Mouse (Mus musculus): ENCODE results near the gene Polr2g. TPM values are rescaled to one million over a fixed set of nuclear protein-coding genes. Genes with fewer than 3 reads are reported as not detected.
A peak's percentile ranks its signal among the peaks of the same experiment; 100 is the strongest.

The Polr2g gene
- total RNA-seq, 2 experiments from 2014 or later = 72.7 to 76.0 TPM

DNA sequence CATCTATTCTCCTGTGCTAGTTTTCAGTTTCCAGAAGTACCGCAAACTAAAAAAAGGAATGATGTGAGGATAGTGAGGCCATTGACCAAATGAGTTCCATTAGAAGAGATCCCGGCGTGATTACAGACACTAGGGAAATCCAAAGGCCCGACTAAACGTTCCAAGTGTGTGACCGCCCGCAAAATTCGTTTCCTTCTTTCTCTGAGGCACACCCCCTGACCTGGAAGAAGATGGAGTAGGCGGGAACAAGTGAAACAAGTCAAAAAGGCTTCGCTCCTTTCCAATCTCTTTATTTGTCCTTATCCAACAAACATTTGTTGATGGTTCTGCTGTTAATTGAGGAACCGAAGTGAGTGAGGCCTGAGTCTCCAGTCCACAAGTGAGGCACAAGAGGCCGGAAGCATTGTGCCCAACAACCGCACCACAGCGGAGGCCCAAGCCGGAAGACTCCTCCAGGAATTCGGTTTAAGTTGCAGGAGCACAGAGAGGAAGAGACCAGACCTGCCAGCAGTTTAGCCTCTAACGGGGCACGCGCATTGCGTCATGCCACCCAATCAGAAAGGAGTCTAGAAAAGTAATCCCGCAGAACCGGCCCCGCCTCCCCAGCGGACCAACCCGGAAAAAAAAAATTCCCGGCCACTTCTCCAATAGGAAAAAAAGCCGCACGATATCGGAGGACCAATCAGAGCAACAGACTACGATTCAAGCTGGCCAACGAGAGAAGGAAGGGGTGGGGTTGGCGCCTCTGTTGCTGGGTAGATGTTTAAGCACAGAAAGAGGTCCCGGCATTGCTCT lies 20.6 kb upstream of the Polr2g start, which contains the start of gene Ttc9c:
Gene Ttc9c (minus strand): TSS at position 533 of the 795 bp plus-strand sequence.
- intact Hi-C loops (cut with DNase I) = loop anchor here (2.0 kb wide), 1 partner anchor 16 kb away; the partner anchor contains the start of gene Zbtb3
- DNase-seq = peak; percentile 97 to 98

DNA sequence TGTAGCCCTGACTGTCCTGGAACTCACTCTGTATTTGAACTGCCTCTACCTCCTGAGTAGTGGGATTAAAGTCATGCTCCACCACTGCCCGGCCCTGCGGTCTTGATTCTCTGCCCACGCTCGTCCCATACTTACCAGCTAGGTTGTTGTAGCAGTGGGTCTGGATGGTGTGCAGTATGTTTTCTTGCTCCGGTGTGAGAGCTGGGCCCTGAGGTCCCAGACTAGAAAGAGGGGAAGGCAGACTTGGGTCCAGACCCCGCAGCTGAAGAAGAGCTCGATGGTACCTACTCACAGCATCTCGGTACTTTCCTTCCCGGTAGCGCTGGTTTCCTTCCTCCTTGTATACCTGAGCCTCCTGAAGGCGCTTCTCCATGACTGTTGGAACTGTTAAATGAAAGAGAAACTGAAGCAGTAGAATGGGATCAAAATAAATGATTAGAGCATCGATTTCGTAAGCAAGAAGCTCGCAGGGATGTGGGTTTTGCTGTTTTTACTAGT lies 20.0 kb upstream of the Polr2g start:
- intact Hi-C loops (cut with DNase I) = loop anchor here (2.0 kb wide), 1 partner anchor 16 kb away; the partner anchor contains the start of gene Zbtb3

GRCm38 (mm10) chr19:8817001-8817400 lies 18.6 kb upstream of the Polr2g start:
- no peak for DNase-seq
- intact Hi-C loops (cut with DNase I) = no loop called here

More for the DNA sequence above, 20.0 kb upstream of the Polr2g start:
- DNase-seq = no peak

GRCm38 (mm10) chr19:8815812-8816211 lies 17.4 kb upstream of the Polr2g start:
- intact Hi-C loops (cut with DNase I) = no loop called here
- DNase-seq = no peak

DNA sequence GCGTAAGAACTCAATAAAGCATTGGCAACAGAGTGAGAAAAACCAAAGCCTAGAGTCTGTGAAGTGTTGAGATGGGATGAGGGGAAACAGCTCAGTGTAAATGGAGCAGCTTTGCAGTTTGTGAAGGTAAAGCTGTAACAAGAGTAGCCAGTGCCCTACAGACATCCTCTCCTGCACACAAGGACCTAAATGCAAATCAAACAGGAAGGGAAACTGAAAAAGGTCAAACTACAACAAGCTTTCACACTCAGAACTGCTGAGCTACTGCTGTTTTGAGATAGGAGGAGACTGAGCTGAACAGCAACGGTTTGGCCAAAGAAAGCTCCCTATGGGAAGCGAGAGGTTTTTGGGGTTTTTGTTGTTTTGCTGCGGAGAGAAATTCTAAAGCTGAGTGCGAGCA lies 8.4 kb upstream of the Polr2g start:
- intact Hi-C loops (cut with DNase I) = no loop called here
- no peak for DNase-seq

GRCm38 (mm10) chr19:8803879-8804660 lies 5.7 kb upstream of the Polr2g start:
- DNase-seq = no peak
- intact Hi-C loops (cut with DNase I) = loop anchor here (2.0 to 5.0 kb wide), 2 partner anchors 15 to 47 kb away; partner anchors contain the start of genes Nxf1 and Ttc9c

GRCm38 (mm10) chr19:8803204-8803780 lies 4.9 kb upstream of the Polr2g start:
- intact Hi-C loops (cut with DNase I) = loop anchor here (2.0 to 5.0 kb wide), 2 partner anchors 16 to 46 kb away; partner anchors contain the start of genes Nxf1 and Ttc9c
- no peak for DNase-seq

DNA sequence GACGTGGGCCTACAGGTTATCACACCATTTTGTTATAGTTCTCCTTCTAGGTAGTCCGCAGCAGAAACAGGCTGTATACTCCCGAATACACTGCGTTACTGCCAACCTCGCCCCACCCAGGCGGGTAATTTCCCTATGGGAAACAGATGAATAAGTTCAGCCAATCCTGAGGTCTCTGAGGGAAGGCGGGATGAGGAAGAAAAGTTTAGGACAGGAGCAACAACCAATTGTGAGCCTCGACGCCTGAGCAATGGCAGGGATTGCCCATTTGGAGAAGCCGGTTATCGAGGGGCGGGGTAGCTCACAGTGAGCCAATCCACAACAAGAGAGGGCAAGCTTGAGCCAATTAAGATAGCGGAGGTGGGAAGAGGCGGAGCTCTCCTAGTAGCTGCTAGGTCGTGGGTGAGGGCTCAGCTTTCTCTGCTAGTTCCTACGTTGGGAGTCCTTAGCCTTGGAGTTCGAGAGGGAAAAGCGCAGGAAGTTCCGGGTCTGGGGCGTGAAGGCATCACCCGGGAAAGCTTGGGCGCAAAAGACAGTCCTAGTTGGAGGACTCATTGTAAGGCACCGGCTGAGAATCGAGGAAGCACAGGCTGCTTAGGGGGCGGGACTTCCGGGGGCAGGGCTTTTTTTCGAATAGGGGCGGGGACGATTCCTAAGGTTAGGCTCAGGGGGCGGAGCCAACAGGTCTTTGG lies 3.9 kb upstream of the Polr2g start, which contains the start of gene Zbtb3:
Gene Zbtb3 (plus strand): TSS at position 426 of the 692 bp plus-strand sequence.
- peak; percentile 97 for DNase-seq
- intact Hi-C loops (cut with DNase I) = loop anchor here (2.0 to 5.0 kb wide), 2 partner anchors 17 to 45 kb away; partner anchors contain the start of genes Nxf1 and Ttc9c

GRCm38 (mm10) chr19:8798947-8799315 lies 554 bp upstream of the Polr2g start:
- intact Hi-C loops (cut with DNase I) = no loop called here
- no peak for DNase-seq

DNA sequence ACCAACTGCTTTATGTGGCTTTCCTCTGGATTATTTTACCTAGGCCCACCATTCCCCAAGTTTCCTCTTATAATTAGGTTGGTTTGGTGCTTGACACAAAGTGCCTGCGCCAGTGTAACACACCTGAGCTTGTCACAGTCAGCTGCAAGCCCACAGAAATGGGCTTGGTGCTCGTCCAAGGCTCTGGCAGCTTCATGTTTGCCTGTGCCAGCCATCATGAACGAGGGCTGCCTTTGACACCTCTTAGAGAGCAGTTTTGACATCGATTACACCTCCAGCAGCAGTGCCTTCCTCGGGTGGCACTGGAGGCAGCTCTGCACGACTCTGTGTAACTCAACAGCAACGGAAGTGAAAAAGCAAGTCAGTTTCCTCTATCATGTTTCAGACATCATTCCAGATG lies 8.2 kb downstream of the Polr2g start:
- intact Hi-C loops (cut with DNase I) = no loop called here

GRCm38 (mm10) chr19:8789171-8789570 lies 9.2 kb downstream of the Polr2g start:
- intact Hi-C loops (cut with DNase I) = no loop called here
- DNase-seq = no peak

More for the DNA sequence above, 8.2 kb downstream of the Polr2g start:
- DNase-seq = no peak

GRCm38 (mm10) chr19:8788521-8788920 lies 9.9 kb downstream of the Polr2g start:
- DNase-seq = no peak
- intact Hi-C loops (cut with DNase I) = no loop called here

- peak; percentile 94 to 95 for DNase-seq
- intact Hi-C loops (cut with DNase I) = no loop called here
Observed at GRCm38 (mm10) chr19:8786008-8786781, 12.2 kb downstream of the Polr2g start, which contains the start of gene Taf6l. Taf6l (minus strand) TSS chr19:8786417.

DNA sequence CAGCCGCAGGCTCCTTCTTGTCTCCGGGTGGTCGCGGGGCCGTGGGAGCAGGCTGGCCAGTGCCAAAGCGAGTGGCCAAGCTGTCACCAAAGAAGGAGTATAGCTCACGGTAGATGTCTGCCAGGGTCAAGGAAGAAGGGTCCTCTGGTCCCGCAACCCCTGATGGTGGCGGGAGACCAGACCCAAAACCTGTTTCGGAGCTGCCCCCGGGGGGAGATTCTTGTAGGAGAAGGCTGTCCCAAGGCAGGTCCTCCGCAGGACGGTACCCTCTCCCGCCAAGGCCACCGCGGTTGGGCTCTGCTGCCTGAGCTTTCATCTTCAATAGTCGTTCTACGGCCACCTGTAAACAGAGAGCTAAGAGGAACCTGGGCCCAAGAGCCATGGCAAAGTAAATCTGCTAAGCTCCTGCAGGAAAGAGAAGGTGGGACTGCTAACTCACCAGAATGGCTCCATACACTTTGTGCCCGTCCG lies 23.4 kb downstream of the Polr2g start:
- intact Hi-C loops (cut with DNase I) = no loop called here
- no peak for DNase-seq

- intact Hi-C loops (cut with DNase I) = no loop called here
- peak; percentile 97 to 98 for DNase-seq
Observed at GRCm38 (mm10) chr19:8774086-8774835, 24.1 kb downstream of the Polr2g start, which contains the start of gene Tmem179b. Tmem179b (minus strand) TSS chr19:8774467.

DNA sequence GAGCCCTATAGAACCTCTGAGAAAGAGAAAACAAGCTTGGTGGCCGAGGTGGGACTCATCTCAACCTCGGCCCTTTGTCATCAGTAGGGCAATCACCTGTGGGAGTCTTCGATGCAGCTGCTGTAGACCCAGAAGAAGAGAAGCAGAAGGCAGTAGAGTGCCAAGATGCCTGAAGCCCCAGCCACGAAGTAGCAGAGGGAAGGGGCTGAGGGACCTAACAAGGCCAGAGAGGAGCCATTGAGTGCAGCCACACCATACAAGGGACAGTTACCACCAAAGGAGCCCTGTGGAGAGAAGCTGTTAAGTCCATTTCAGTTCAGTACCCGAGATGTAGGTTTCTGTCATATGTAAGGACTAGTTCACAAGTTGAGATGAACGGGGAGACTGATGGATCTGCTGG lies 25.0 kb downstream of the Polr2g start:
- DNase-seq = no peak
- intact Hi-C loops (cut with DNase I) = no loop called here

GRCm38 (mm10) chr19:8772996-8773395 lies 25.4 kb downstream of the Polr2g start:
- intact Hi-C loops (cut with DNase I) = no loop called here

GRCm38 (mm10) chr19:8770567-8771270 lies 27.7 kb downstream of the Polr2g start, which contains the start of gene Tmem223:
Tmem223 (plus strand) TSS chr19:8770996.
- intact Hi-C loops (cut with DNase I) = no loop called here
- peak; percentile 86 to 92 for DNase-seq

More at GRCm38 (mm10) chr19:8772996-8773395, 25.4 kb downstream of the Polr2g start:
- DNase-seq = no peak

Measured in heart, postnatal 10 days (tissue).